Mouse (Mus musculus) gastrocnemius, adult 2 months (tissue): ENCODE measurements around the gene Dalrd3. TPM values are rescaled to one million over a fixed set of nuclear protein-coding genes. Genes with fewer than 3 reads are reported as not detected.

ENCODE experiments used
- DNase-seq: peaks from one replicate; pipeline ENCODE4 v3.0.0; 2022
- H3K27ac ChIP-seq: fragments of 200-600 bp; 2 replicates; pipeline ENCODE4 v1.8.1; 2022; ENCODE audit warnings: mild to moderate bottlenecking
- H3K4me3 ChIP-seq: fragments of 200-600 bp; 2 replicates; pipeline ENCODE4 v1.8.1; 2022; ENCODE audit warnings: mild to moderate bottlenecking, moderate library complexity
- CTCF ChIP-seq: fragments of 200-600 bp; IDR thresholded peaks from 2 replicates; pipeline ENCODE4 v1.8.1; 2022; ENCODE audit warnings: antibody characterized with exemption, mild to moderate bottlenecking, moderate library complexity
- intact Hi-C: fragments of 180-260 bp; cut with DNase I; formaldehyde crosslinking; loops from one replicate; pipeline ENCODE4 v1.15.1; 2025
- total RNA-seq, 2 experiments: library from RNA; stranded (reverse); gene quantifications; 2 replicates each; pipeline ENCODE4 v1.2.3; 2021

The Dalrd3 gene
- total RNA-seq, 2 experiments from 2014 or later: 8.0 to 11.3 TPM

GRCm38 (mm10) chr9:108564131-108564530, 5.6 kb upstream of the Dalrd3 start:
- intact Hi-C loops: loop anchor here (5.0 kb wide), 1 partner anchor 37 kb away; no protein-coding TSS in a partner anchor
- TF ChIP-seq CTCF: no peak
- Histone ChIP-seq H3K4me3 (no peak overlapping the region), H3K27ac (no peak overlapping the region)
- no peak for DNase-seq

- peak overlapping the region; percentile 98 for H3K27ac ChIP-seq
- DNase-seq: no peak
- no peak for TF ChIP-seq CTCF
- peak overlapping the region; percentile 76 for H3K4me3 ChIP-seq
- intact Hi-C loops: loop anchor here (2.0 to 5.0 kb wide), 2 partner anchors 49 to 83 kb away; partner anchors contain the start of genes Arih2 and Qrich1
Measured at GRCm38 (mm10) chr9:108565881-108566814, 3.5 kb upstream of the Dalrd3 start.

- intact Hi-C loops: loop anchor here (2.0 to 5.0 kb wide), 2 partner anchors 50 to 82 kb away; partner anchors contain the start of genes Arih2 and Qrich1
- DNase-seq: peak; percentile 97
- Histone ChIP-seq H3K27ac (peak within 1 kb of the TSS; percentile 98), H3K4me3 (peak within 1 kb of the TSS; percentile 76)
- peak; percentile 93 for TF ChIP-seq CTCF
Measured at GRCm38 (mm10) chr9:108566815-108567776, 2.6 kb upstream of the Dalrd3 start, which contains the start of gene Ndufaf3. Gene Ndufaf3 (minus strand): TSS chr9:108567434.

- TF ChIP-seq CTCF: no peak
- H3K4me3 ChIP-seq: peak overlapping the region; percentile 76
- DNase-seq: peak; percentile 55
- intact Hi-C loops: loop anchor here (2.0 to 5.0 kb wide), 2 partner anchors 51 to 81 kb away; partner anchors contain the start of genes Arih2 and Qrich1
- H3K27ac ChIP-seq: peak overlapping the region; percentile 98
Measured at GRCm38 (mm10) chr9:108567931-108568419, 1.7 kb upstream of the Dalrd3 start.

GRCm38 (mm10) chr9:108568511-108568921, 1.2 kb upstream of the Dalrd3 start:
- H3K27ac ChIP-seq: peak overlapping the region; percentile 98
- DNase-seq: no peak
- TF ChIP-seq CTCF: no peak
- intact Hi-C loops: loop anchor here (5.0 kb wide), 1 partner anchor 51 kb away; the partner anchor contains the start of gene Qrich1
- H3K4me3 ChIP-seq: peak overlapping the region; percentile 76

GRCm38 (mm10) chr9:108570207-108570896, 666 bp downstream of the Dalrd3 start:
- H3K4me3 ChIP-seq: peak overlapping the region; percentile 86
- DNase-seq: peak; percentile 82
- peak; percentile 78 for TF ChIP-seq CTCF
- intact Hi-C loops: no loop called here
- H3K27ac ChIP-seq: peak overlapping the region; percentile 76

- intact Hi-C loops: no loop called here
- DNase-seq: no peak
- no peak overlapping the region for H3K27ac ChIP-seq
- H3K4me3 ChIP-seq: no peak overlapping the region
- no peak for TF ChIP-seq CTCF
Measured at GRCm38 (mm10) chr9:108571401-108571973, 1.8 kb downstream of the Dalrd3 start.

GRCm38 (mm10) chr9:108572321-108572720, 2.6 kb downstream of the Dalrd3 start:
- DNase-seq: no peak
- Histone ChIP-seq H3K4me3 (no peak overlapping the region), H3K27ac (no peak overlapping the region)
- intact Hi-C loops: no loop called here
- TF ChIP-seq CTCF: no peak

- intact Hi-C loops: no loop called here
- H3K27ac ChIP-seq: no peak overlapping the region
- DNase-seq: peak; percentile 56
- H3K4me3 ChIP-seq: no peak overlapping the region
- peak; percentile 40 for TF ChIP-seq CTCF
Measured at GRCm38 (mm10) chr9:108573774-108574690, 4.3 kb downstream of the Dalrd3 start.

- DNase-seq: no peak
- intact Hi-C loops: no loop called here
- H3K27ac ChIP-seq: no peak overlapping the region
- TF ChIP-seq CTCF: no peak
- no peak overlapping the region for H3K4me3 ChIP-seq
Measured at GRCm38 (mm10) chr9:108574921-108575320, 5.2 kb downstream of the Dalrd3 start.
